Mouse (Mus musculus) olfactory bulb, adult 2 months (tissue): Measurements from ENCODE around the gene Tbata.

Source experiments
- CTCF ChIP-seq: fragments of 200-500 bp; IDR thresholded peaks from 2 replicates; pipeline ENCODE4 v1.5.1; 2012; ENCODE audit warnings: low read depth, mild to moderate bottlenecking, low read length, moderate library complexity; ENCODE audit not compliant: insufficient read depth
- POLR2A ChIP-seq: fragments of 200-500 bp; IDR thresholded peaks from 2 replicates; pipeline ENCODE4 v1.6.1; 2012; ENCODE audit warnings: mild to moderate bottlenecking, low read depth, low read length, moderate library complexity; ENCODE audit not compliant: insufficient read depth

- TF ChIP-seq POLR2A, result no peak
- TF ChIP-seq CTCF, result no peak
These were observed 41.1 kb downstream of the Tbata start for GRCm38 (mm10) chr10:61212817-61213216.
